Mouse (Mus musculus): ENCODE data around the gene Gm3739. TPM values are rescaled to one million over a fixed set of nuclear protein-coding genes. Genes with fewer than 3 reads are reported as not detected.
"Not testable (repeated sequence)": the region's sequence is repeated elsewhere in the genome, so short reads cannot be mapped to it uniquely, and the experiment has no call there.

The Gm3739 gene
- not detected for total RNA-seq (2021)
- long read RNA-seq, experiment 1 = 0 reads
- long read RNA-seq, experiment 2 = 0 reads

DNA sequence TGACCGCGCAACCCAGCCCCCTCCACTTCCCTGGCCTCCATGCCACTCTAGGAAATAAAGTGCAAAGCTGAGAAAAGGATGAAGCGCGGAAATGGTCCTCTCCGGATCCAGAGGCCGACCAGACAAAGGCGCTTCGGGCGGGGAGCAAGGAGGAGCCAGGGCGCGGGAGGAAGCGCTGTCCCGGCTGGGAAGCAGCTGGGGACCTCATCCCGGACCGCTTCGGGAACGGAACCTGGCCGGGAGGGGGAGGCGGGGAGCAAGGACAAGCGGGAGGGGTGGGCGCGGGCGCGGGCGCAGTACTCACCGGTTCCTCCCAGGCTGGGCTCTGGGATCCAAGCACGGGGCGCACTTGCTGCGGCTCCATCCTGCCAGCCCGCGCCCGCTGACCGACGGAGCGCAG lies at the start of gene Gm3739:
Gene Gm3739, minus strand, starts transcription at position 389 of the 400 bp plus-strand sequence.
- DNase-seq = peak in 1 of 2 experiments; percentile 9

GRCm38 (mm10) chr14:7332295-7332694 lies 17.4 kb upstream of the Gm3739 start, which contains the start of gene Gm5797:
Gene Gm5797, minus strand, starts transcription at chr14:7332395.
- DNase-seq; intact Hi-C loops (cut with DNase I): not testable (repeated sequence)

More for the DNA sequence above, at the start of gene Gm3739:
- intact Hi-C loops (cut with DNase I) = not testable (repeated sequence)

DNA sequence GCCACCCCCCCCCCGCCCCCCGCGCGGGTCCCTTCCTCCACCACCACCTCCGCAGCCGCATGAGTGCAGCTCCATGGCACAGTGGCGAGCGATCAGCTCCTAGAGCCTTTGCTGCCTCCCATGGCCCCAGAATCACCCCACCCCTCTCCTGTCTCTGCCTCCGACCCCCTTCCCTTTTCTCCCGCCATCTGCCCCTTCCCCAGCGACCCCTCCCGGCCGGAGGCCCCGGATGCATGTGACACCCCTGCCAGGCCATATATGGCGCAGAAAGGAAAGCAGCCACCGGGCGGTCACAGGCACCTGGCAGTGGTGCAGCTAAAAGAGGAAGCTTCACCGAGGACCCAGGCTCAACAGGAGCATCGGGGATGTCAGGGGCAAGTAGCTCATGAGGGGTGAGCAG lies 244 bp upstream of the Gm3739 start:
- DNase-seq; intact Hi-C loops (cut with DNase I): not testable (repeated sequence)

- DNase-seq; intact Hi-C loops (cut with DNase I): not testable (repeated sequence)
Observed at GRCm38 (mm10) chr14:7264614-7265013, 50.2 kb downstream of the Gm3739 start, which contains the start of gene Gm3727. Gene Gm3727, minus strand, starts transcription at chr14:7264714.

Other genes with a start within 250 kb of the Gm3739 start
- gene Gm3696, start 214.4 kb downstream of the Gm3739 start, total RNA-seq (2021) = not detected
- not detected for gene Gm6676, start 189.6 kb downstream of the Gm3739 start, total RNA-seq (2021)
- gene Gm3512, start 140.5 kb downstream of the Gm3739 start, total RNA-seq (2021) = not detected
- gene Gm16434, start 120.5 kb downstream of the Gm3739 start, total RNA-seq (2021) = not detected
- not detected for gene Gm3727, start 50.3 kb downstream of the Gm3739 start, total RNA-seq (2021)
- gene Gm5797, start 17.3 kb upstream of the Gm3739 start, total RNA-seq (2021) = not detected
- not detected for gene Gm8374, start 50.1 kb upstream of the Gm3739 start, total RNA-seq (2021)
- gene Gm3755, start 135.9 kb upstream of the Gm3739 start, total RNA-seq (2021) = not detected
- gene Gm3752, start 168.7 kb upstream of the Gm3739 start, total RNA-seq (2021) = not detected